Mouse (Mus musculus) cerebellum, adult 8-10 months (tissue): ENCODE measurements around the gene Mcm6.

Experiments
- DNase-seq: peaks from one replicate; pipeline ENCODE4 v3.0.0; 2022

The Mcm6 gene

GRCm38 (mm10) chr1:128359554-128360376 is at the start of gene Mcm6:
TSS of gene Mcm6 (minus strand) at chr1:128359664.
- peak; percentile 87 for DNase-seq

GRCm38 (mm10) chr1:128406846-128407245 is 47.4 kb upstream of the Mcm6 start:
- DNase-seq = no peak

GRCm38 (mm10) chr1:128405675-128406074 is 46.2 kb upstream of the Mcm6 start:
- no peak for DNase-seq

GRCm38 (mm10) chr1:128405041-128405481 is 45.6 kb upstream of the Mcm6 start:
- no peak for DNase-seq

- no peak for DNase-seq
Observed at GRCm38 (mm10) chr1:128400926-128401325, 41.5 kb upstream of the Mcm6 start.

- no peak for DNase-seq
Observed at GRCm38 (mm10) chr1:128399941-128400915, 40.8 kb upstream of the Mcm6 start.

GRCm38 (mm10) chr1:128398738-128399445 is 39.4 kb upstream of the Mcm6 start:
- DNase-seq = no peak

- no peak for DNase-seq
Observed at GRCm38 (mm10) chr1:128394657-128395056, 35.2 kb upstream of the Mcm6 start.

GRCm38 (mm10) chr1:128392382-128392781 is 32.9 kb upstream of the Mcm6 start:
- no peak for DNase-seq

GRCm38 (mm10) chr1:128386487-128386886 is 27.0 kb upstream of the Mcm6 start:
- DNase-seq = no peak

- DNase-seq = no peak
Observed at GRCm38 (mm10) chr1:128376841-128377240, 17.4 kb upstream of the Mcm6 start.

- DNase-seq = no peak
Observed at GRCm38 (mm10) chr1:128372143-128372860, 12.8 kb upstream of the Mcm6 start.

GRCm38 (mm10) chr1:128368732-128369441 is 9.4 kb upstream of the Mcm6 start:
- no peak for DNase-seq

GRCm38 (mm10) chr1:128360601-128361000 is 1.1 kb upstream of the Mcm6 start:
- peak; percentile 55 for DNase-seq

GRCm38 (mm10) chr1:128358916-128359553 is 429 bp downstream of the Mcm6 start:
- no peak for DNase-seq

GRCm38 (mm10) chr1:128358276-128358675 is 1.2 kb downstream of the Mcm6 start:
- no peak for DNase-seq

GRCm38 (mm10) chr1:128357452-128357851 is 2.0 kb downstream of the Mcm6 start:
- no peak for DNase-seq

GRCm38 (mm10) chr1:128353092-128353491 is 6.4 kb downstream of the Mcm6 start:
- DNase-seq = no peak

GRCm38 (mm10) chr1:128344232-128344631 is 15.2 kb downstream of the Mcm6 start:
- DNase-seq = no peak

GRCm38 (mm10) chr1:128337708-128338320 is 21.6 kb downstream of the Mcm6 start:
- no peak for DNase-seq

GRCm38 (mm10) chr1:128330313-128330712 is 29.2 kb downstream of the Mcm6 start:
- no peak for DNase-seq
